Mouse (Mus musculus) kidney, adult 2 months (tissue): Measurements from ENCODE around the gene Ints4. TPM values are rescaled to one million over a fixed set of nuclear protein-coding genes. Genes with fewer than 3 reads are reported as not detected.

Experiments used
- DNase-seq: peaks from one replicate; pipeline ENCODE4 v3.0.0; 2021
- H3K27ac ChIP-seq: fragments of 200-500 bp; 2 replicates; pipeline ENCODE4 v1.5.1; 2012; ENCODE audit warnings: low read depth, low read length, control low read depth, inconsistent platforms; ENCODE audit not compliant: insufficient read depth
- H3K27me3 ChIP-seq: fragments of 200-500 bp; replicated peaks from 2 replicates; pipeline ENCODE4 v1.6.1; 2012; ENCODE audit warnings: mild to moderate bottlenecking, moderate library complexity, low read length, inconsistent platforms; ENCODE audit not compliant: control insufficient read depth, insufficient read depth
- H3K36me3 ChIP-seq: fragments of 200-500 bp; 2 replicates; pipeline ENCODE4 v1.6.1; 2012; ENCODE audit warnings: mild to moderate bottlenecking, moderate library complexity, low read length, inconsistent platforms; ENCODE audit not compliant: control insufficient read depth, insufficient read depth
- H3K4me1 ChIP-seq: fragments of 200-500 bp; 2 replicates; pipeline ENCODE4 v1.6.1; 2011; ENCODE audit warnings: low read length; ENCODE audit not compliant: control insufficient read depth, insufficient read depth
- H3K4me3 ChIP-seq: fragments of 200-500 bp; 2 replicates; pipeline ENCODE4 v1.5.1; 2011; ENCODE audit warnings: mild to moderate bottlenecking, low read depth, low read length, control low read depth; ENCODE audit not compliant: insufficient read depth
- CTCF ChIP-seq: fragments of 200-500 bp; conservative IDR thresholded peaks from 2 replicates; pipeline ENCODE4 v1.5.1; 2011; ENCODE audit warnings: low read depth, mild to moderate bottlenecking, control low read depth, low read length, moderate library complexity, mixed read lengths; ENCODE audit not compliant: insufficient read depth, insufficient read length
- POLR2A ChIP-seq: fragments of 200-500 bp; IDR thresholded peaks from one replicate; pipeline ENCODE4 v1.6.1; 2011; ENCODE audit warnings: low read depth, low read length, control low read depth
- WGBS: fragments of 180-500 bp; shearing (Covaris S2); methylation state at CpG from one replicate; pipeline ENCODE4 v1.1.7; 2018; 5-methylcytosine and 5-hydroxymethylcytosine counted together
- polyA plus RNA-seq: library from polyadenylated mRNA; depleted of rRNA; stranded (reverse); fragments of >200 nt; gene quantifications from 2 replicates; pipeline ENCODE4 v1.2.3, GENCODE M21; 2012

The Ints4 gene
- polyA plus RNA-seq, 1 experiment, result 71.8 TPM

GRCm38 (mm10) chr7:97452196-97452595 lies 28.6 kb upstream of the Ints4 start:
- no peak overlapping the region for H3K4me3 ChIP-seq
- H3K4me1 ChIP-seq, result peaks cover 9% of the 10 kb centered on the region; the same call in 1 of the 2 replicates
- H3K36me3 ChIP-seq, result no peaks in the 10 kb centered on the region
- TF ChIP-seq POLR2A, result no peak
- no peak for TF ChIP-seq CTCF
- DNase-seq, result no peak
- 89% methylated on average over 6 of the region's 6 CpGs for WGBS
- H3K27ac ChIP-seq, result no peak overlapping the region
- no peaks in the 10 kb centered on the region for H3K27me3 ChIP-seq

- 2% methylated on average over 27 of the region's 27 CpGs for WGBS
- TF ChIP-seq POLR2A, result no peak
- TF ChIP-seq CTCF, result no peak
Observed at GRCm38 (mm10) chr7:97453141-97453921, 27.4 kb upstream of the Ints4 start.

GRCm38 (mm10) chr7:97454795-97455194 lies 26.0 kb upstream of the Ints4 start:
- DNase-seq, result peak; percentile 80
- TF ChIP-seq CTCF (no peak), POLR2A (no peak)
- Histone ChIP-seq H3K27me3 (no peaks in the 10 kb centered on the region), H3K4me1 (peaks cover 9% of the 10 kb centered on the region; the same call in 1 of the 2 replicates), H3K27ac (no peak overlapping the region), H3K36me3 (no peaks in the 10 kb centered on the region), H3K4me3 (no peak overlapping the region)
- WGBS, result 66% methylated on average over 10 of the region's 10 CpGs

More at GRCm38 (mm10) chr7:97453141-97453921, 27.4 kb upstream of the Ints4 start:
- peak; percentile 46 for DNase-seq
- Histone ChIP-seq H3K27ac (no peak overlapping the region), H3K4me3 (peak overlapping the region; percentile 43), H3K36me3 (no peaks in the 10 kb centered on the region), H3K4me1 (peaks cover 9% of the 10 kb centered on the region; the same call in 1 of the 2 replicates), H3K27me3 (no peaks in the 10 kb centered on the region)

- H3K36me3 ChIP-seq, result no peaks in the 10 kb centered on the region
- no peak for DNase-seq
- TF ChIP-seq CTCF (no peak), POLR2A (no peak)
- WGBS, result 71% methylated on average over 3 of the region's 3 CpGs
- peaks cover 9% of the 10 kb centered on the region; the same call in 1 of the 2 replicates for H3K4me1 ChIP-seq
- no peaks in the 10 kb centered on the region for H3K27me3 ChIP-seq
- no peak overlapping the region for H3K4me3 ChIP-seq
- no peak overlapping the region for H3K27ac ChIP-seq
Observed at GRCm38 (mm10) chr7:97455577-97455976, 25.2 kb upstream of the Ints4 start.

GRCm38 (mm10) chr7:97473001-97473400 lies 7.8 kb upstream of the Ints4 start:
- no peak overlapping the region for H3K4me3 ChIP-seq
- H3K36me3 ChIP-seq, result no peaks in the 10 kb centered on the region
- no peak overlapping the region for H3K27ac ChIP-seq
- no peak for DNase-seq
- no peaks in the 10 kb centered on the region for H3K4me1 ChIP-seq
- TF ChIP-seq CTCF (no peak), POLR2A (no peak)
- no peaks in the 10 kb centered on the region for H3K27me3 ChIP-seq
- 84% methylated on average over 5 of the region's 5 CpGs for WGBS

GRCm38 (mm10) chr7:97479349-97479748 lies 1.4 kb upstream of the Ints4 start:
- no peak for TF ChIP-seq CTCF
- no peaks in the 10 kb centered on the region for H3K36me3 ChIP-seq
- 44% methylated on average over 3 of the region's 3 CpGs for WGBS
- no peak overlapping the region for H3K27ac ChIP-seq
- no peak overlapping the region for H3K4me3 ChIP-seq
- peaks cover 2% of the 10 kb centered on the region; the same call in 1 of the 2 replicates for H3K4me1 ChIP-seq
- H3K27me3 ChIP-seq, result no peaks in the 10 kb centered on the region
- peak; percentile 17 for DNase-seq

GRCm38 (mm10) chr7:97480290-97480689 lies 466 bp upstream of the Ints4 start:
- Histone ChIP-seq H3K4me1 (peaks cover 2% of the 10 kb centered on the region; the same call in 1 of the 2 replicates), H3K27ac (no peak overlapping the region), H3K4me3 (0 out of 2 replicates have a peak overlapping the region, but pooled peaks have one; percentile 5), H3K36me3 (no peaks in the 10 kb centered on the region; the same call in 1 of the 2 replicates), H3K27me3 (no peaks in the 10 kb centered on the region)
- TF ChIP-seq POLR2A (no peak), CTCF (no peak)
- WGBS, result 13% methylated on average over 3 of the region's 3 CpGs
- no peak for DNase-seq
